Mouse (Mus musculus) embryo, embryonic 9.5 days (tissue): ENCODE measurements around the gene Klf17.
"Not testable (repeated sequence)": the region's sequence is repeated elsewhere in the genome, so short reads cannot be mapped to it uniquely, and the experiment has no call there.

Experiments used
- DNase-seq: peaks from one replicate; pipeline ENCODE4 v3.0.0-alpha.2; 2017; ENCODE audit errors: extremely low spot score

Gene Klf17

GRCm38 (mm10) chr4:117765416-117765815 is at the start of gene Klf17:
TSS of gene Klf17 (minus strand) at chr4:117765648.
- DNase-seq: no peak

- peak; percentile 18 for DNase-seq
Observed at GRCm38 (mm10) chr4:117814333-117814732, 48.9 kb upstream of the Klf17 start.

GRCm38 (mm10) chr4:117813591-117814192 is 48.2 kb upstream of the Klf17 start:
- no peak for DNase-seq

- DNase-seq: no peak
Observed at GRCm38 (mm10) chr4:117810933-117811332, 45.5 kb upstream of the Klf17 start.

- DNase-seq: no peak
Observed at GRCm38 (mm10) chr4:117806992-117807391, 41.5 kb upstream of the Klf17 start.

- no peak for DNase-seq
Observed at GRCm38 (mm10) chr4:117799904-117800303, 34.5 kb upstream of the Klf17 start.

GRCm38 (mm10) chr4:117788308-117788707 is 22.9 kb upstream of the Klf17 start:
- no peak for DNase-seq

- peak; percentile 52 for DNase-seq
Observed at GRCm38 (mm10) chr4:117786963-117787362, 21.5 kb upstream of the Klf17 start.

GRCm38 (mm10) chr4:117782908-117783307 is 17.5 kb upstream of the Klf17 start:
- DNase-seq: no peak

- no peak for DNase-seq
Observed at GRCm38 (mm10) chr4:117772960-117773359, 7.5 kb upstream of the Klf17 start.

GRCm38 (mm10) chr4:117770935-117771334 is 5.5 kb upstream of the Klf17 start:
- DNase-seq: peak; percentile 76

GRCm38 (mm10) chr4:117760151-117760550 is 5.3 kb downstream of the Klf17 start:
- DNase-seq: no peak

- not testable (repeated sequence) for DNase-seq
Observed at GRCm38 (mm10) chr4:117752469-117752868, 13.0 kb downstream of the Klf17 start.

GRCm38 (mm10) chr4:117737559-117737958 is 27.9 kb downstream of the Klf17 start:
- peak; percentile 48 for DNase-seq

GRCm38 (mm10) chr4:117731926-117732325 is 33.5 kb downstream of the Klf17 start:
- no peak for DNase-seq

- no peak for DNase-seq
Observed at GRCm38 (mm10) chr4:117724112-117724511, 41.3 kb downstream of the Klf17 start, which contains the start of gene Gm12845. TSS of gene Gm12845 (plus strand) at chr4:117724412.

GRCm38 (mm10) chr4:117713303-117714098 is 51.9 kb downstream of the Klf17 start:
- DNase-seq: no peak

GRCm38 (mm10) chr4:117712314-117712713 is 53.1 kb downstream of the Klf17 start:
- DNase-seq: no peak

GRCm38 (mm10) chr4:117708780-117709550 is 56.5 kb downstream of the Klf17 start:
- no peak for DNase-seq
